Mouse (Mus musculus) retina, postnatal 7 days (tissue): ENCODE data around the gene Cyb5rl.

ENCODE experiments used
- DNase-seq: peaks from one replicate; pipeline ENCODE4 v3.0.0-alpha.2; 2012; ENCODE audit warnings: low read depth, low spot score

Gene Cyb5rl

DNA sequence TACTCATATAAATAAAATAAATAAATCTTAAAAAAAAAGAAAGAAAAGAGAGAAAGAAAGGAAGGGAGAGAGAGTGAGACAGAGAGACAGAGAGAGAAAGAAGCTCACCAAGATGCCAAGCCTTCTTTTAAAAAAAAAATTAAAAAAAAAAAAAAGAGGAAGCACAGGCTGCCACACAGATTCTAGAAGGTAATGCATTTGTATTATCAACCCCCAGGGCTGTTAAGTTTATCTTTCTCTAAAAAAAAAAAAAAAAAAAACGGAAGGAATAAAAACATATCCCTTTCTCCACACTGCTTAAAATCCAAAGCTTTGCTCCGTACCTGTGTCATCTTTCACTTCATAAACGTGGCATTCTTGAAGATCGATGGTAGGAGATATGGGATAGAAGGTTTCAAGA, 5.2 kb upstream of the Cyb5rl start:
- DNase-seq: no peak

DNA sequence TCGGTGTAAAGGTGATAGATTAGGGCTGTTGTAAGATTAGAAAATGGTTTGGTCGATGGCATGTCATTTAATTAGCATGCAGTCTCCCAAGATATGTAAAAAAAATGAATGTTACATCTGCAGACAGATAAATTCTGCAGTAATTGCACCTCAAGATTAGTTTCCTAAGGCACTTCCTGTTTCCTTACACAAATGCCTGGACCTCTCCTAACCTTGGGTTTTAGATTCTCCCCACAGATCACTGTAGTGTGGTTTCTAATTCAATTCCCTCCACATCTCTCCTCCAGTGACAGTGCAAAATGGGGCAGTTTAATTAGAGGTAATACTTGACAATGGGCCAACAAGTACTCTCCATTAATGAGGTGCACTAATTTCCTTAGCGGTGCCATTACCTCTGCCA, 3.6 kb upstream of the Cyb5rl start:
- no peak for DNase-seq

- DNase-seq: no peak
Observed at GRCm38 (mm10) chr4:107064394-107065098, 2.2 kb upstream of the Cyb5rl start.

DNA sequence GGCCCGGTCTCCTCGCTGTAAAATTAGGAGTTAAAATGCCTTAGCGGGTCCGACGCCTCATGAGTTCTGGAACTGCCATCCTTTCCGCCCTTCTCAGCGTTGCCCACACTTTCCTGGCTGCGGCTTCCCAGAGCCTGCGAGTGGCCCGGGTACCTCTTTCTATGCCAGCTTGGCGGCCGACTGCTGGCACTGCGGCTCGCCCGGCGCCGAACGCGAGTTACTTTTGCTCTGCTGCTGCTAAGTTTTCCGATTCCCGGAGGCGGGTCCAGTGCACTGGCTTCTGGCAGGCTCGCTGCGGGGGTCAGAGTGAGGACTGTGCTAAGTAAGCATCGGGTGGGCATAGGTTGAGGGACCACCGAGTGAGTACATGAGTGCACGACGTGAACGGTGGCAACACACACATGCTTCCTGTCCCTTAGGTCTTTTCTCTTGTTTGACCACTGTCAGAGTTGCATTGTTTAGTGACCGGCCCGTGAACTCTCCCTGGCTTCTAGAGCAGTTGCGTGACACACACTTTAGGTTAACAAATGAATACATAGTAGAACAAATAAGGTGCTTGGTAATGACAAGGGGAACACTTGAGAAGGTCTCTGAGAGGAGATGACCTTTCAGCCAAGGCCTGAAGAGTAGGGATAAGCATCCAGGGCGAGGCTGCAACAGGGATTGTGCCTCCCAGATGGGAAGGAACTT, 508 bp downstream of the Cyb5rl start:
- no peak for DNase-seq

GRCm38 (mm10) chr4:107072343-107072742, 5.6 kb downstream of the Cyb5rl start:
- DNase-seq: no peak

GRCm38 (mm10) chr4:107075456-107075855, 8.7 kb downstream of the Cyb5rl start:
- peak; percentile 71 for DNase-seq

DNA sequence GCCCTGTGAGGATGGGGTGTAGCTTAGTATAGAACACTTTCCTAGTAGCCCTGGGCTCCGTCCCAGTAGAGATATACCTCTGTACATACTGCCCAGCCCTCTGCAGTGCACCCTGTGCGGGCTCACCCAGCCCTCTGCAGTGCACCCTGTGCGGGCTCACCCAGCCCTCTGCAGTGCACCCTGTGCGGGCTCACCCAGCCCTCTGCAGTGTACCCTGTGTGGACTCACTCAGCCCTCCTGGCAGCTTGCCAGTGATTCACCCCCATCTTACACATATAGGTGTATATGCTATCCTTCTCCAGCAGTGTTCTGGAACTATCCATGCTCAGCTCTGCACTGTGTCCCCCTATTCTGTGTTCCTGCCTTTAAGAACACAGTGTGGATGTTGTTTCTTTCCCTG, 12.1 kb downstream of the Cyb5rl start:
- DNase-seq: no peak

DNA sequence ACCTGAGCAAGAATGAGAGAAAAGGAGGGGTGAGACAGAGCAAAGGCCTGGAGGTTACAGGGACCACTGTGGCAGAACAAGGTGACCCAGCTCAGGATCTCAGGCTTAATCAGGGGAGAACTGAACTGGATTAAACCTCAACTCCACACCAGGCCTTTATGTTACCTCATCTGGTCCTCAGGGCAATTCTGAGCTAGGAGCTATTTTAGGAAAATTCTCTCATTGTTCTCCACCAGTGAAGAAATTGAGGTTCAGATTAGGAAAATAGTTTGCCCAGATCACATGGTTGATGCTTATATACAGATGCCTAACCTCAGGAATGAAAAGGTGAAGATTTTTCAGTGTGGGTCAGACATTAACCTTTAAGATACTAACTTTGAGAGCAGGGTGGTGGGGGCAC, 12.9 kb downstream of the Cyb5rl start:
- no peak for DNase-seq

- DNase-seq: no peak
Observed at GRCm38 (mm10) chr4:107082185-107082584, 15.4 kb downstream of the Cyb5rl start.

DNA sequence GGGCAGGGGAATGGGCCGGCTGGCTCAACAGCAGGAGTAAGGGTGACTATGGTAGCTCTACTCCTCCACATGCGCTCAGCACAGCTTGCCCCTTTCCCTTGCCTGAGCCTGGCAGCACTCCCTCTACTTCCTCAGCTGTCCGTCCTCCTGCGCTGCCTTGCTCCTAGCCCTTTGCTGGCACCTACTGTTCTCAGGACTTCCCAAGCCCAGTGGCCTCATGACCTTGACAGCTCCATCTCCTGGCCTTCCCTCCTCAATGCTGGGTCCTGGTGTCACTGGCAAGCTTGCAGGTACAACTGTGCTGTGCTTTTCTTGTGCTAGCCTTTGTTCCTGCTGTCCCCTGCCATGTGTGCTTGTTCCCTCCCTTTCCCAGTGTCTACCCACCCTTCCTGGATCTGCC, 16.3 kb downstream of the Cyb5rl start:
- DNase-seq: no peak

DNA sequence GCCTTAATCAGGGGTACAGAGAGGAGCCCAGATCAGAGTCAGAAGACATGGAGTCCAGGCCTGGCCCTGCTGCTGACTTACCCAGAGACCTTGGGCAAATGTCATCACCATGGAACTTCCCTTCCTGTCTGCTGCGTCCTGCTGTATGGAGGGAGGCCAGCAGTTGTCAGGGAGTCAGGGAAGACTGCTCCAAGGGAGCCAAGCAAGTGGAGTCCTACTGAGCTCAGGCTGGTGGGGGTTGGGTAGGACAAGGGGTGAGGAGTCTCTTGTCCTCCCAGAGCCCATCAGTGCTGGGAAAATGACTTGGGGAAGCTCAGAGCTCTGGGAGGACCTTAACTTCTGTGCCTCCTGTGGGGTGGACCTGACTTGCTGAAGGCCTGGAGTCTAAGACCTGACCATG, 17.6 kb downstream of the Cyb5rl start:
- no peak for DNase-seq

DNA sequence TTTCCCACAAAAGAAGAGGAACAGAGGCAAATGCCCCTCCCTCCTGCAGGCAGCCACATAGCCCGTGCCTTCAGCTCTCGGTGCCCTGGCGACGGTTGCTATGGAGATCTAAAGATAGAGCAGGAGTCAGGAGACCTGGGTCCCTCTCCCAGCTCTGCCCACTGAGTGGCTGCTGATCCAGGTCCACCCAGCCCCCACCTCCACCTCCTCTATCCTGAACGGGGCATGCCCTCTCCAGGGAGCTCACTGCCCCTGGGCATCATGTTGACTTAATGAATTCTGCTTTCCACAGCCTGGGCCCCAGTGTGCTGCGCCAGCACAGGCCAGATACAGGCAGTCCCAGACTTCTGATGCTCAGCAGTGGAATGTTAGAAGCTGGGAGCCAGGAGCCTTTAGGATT, 18.1 kb downstream of the Cyb5rl start:
- peak; percentile 33 for DNase-seq

DNA sequence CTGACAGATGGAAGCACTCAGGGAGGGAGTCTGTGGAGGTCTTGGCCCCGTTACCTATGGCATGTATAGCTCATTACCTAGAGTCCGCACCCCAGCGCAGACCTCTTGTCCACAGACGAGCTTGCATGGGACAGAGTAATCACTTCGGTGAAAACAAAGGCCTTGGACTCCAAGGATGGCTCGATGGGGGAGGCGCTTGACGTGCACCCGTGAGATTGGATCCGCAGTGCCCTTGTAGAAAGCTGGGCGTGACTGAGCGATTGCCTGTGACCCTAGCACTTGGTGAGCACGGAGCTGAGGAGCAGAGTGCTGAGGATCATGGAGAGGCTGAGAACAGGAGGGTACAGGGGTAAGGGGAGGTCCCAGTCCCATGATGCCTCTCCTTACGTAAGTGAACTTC, 24.9 kb downstream of the Cyb5rl start:
- no peak for DNase-seq

DNA sequence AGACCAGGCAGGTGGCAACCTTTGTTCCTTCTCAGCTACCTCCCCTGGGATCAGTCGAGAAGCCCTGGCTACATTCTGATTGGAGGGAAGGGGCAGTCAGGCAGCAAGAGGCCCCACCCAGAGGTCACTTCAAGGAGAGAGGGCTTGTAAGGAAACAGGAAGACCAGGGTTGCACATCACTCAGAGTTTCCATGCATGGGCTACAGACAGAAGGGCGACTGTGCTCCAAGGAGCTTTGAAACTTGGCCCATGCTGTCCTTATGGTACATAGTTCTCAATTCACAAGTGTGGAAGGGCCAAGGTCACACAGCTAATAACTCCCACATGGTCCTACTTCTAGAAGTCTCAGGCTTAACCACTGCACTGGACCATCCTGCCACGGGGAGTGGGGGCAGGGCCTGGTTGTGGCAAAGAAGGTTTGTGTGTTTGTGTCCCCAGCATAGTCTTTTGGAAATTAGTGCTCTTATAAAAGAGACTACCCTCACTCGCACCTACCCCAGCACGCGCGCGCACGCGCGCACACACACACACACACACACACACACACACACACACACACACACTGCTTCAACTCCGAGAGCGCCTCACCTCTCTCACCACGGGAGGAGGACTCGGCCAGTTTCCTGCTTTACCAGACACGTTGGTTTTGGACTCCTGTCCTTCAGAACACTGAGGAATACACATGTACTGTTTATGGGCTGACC, 27.8 kb downstream of the Cyb5rl start:
- DNase-seq: no peak

DNA sequence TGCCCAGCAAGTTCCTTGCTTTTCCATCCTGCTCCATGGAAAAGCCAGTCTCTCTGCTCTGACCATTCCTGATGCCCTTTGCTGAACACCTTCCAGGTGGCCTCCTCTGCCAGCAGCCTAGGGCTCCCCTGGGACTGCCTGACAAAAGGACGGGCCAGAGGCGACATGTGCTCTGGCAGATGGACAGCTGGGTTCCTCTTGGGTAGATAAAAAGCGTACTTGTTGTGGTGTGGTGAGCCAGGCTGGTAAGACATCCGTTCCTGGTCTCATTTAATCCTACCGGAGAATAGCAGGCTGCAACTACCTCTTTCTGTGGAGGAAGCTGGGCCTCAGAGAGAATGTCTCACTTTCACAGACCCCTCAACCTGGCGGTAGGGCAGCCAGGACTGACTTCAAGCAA, 29.3 kb downstream of the Cyb5rl start:
- no peak for DNase-seq

DNA sequence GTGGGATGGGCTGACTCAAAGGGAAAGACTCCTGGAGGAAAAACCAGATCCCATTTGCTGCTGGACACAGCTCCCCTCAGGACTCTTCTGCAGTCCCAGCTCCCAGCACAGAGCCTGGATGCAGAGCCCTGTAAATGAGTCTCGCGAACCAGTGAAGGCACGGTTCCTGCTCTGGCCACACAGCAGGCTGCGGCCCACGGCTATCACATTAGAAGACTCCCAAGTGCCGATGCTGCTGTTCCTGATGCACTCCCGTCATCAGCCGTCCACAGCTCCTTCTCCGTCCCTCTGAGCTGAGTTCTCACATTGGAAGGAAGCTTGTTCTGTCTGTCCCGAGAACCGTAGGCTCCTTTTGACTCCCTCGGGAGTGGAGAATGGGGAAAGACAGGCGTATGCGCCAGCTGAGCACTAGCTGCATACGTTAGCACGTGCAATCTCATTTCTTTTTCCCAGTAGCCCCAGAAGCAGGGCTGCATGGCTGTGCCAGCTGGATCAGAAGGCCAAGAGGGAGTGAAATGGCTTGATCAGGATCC, 30.1 kb downstream of the Cyb5rl start, which contains the start of gene Cdcp2:
TSS of gene Cdcp2 (plus strand) at position 51 of the 533 bp plus-strand sequence.
- no peak for DNase-seq

DNA sequence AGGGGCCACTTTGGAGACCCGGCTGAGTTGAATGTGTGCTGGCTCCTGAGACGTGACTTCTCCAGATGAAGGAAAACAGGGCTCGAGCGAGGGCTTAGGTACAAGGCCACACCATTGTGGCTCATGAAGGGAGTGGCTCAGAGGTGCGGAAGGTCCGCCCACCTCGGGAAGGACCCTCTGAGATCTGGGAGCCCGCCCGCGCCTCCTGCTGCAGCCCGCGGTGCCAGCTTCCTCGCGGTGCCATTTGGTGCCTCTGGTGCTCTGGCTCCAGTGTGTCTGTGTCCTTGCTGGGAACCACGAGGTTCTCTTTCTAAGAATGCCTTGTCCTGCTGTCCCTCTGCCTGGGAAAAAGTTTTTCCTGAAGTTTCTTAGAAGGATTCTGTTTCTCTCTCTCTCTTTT, 31.1 kb downstream of the Cyb5rl start:
- no peak for DNase-seq

- DNase-seq: no peak
Observed at GRCm38 (mm10) chr4:107098375-107098774, 31.6 kb downstream of the Cyb5rl start.

GRCm38 (mm10) chr4:107098791-107099525, 32.2 kb downstream of the Cyb5rl start:
- DNase-seq: no peak

- DNase-seq: no peak
Observed at GRCm38 (mm10) chr4:107102220-107102619, 35.4 kb downstream of the Cyb5rl start.

DNA sequence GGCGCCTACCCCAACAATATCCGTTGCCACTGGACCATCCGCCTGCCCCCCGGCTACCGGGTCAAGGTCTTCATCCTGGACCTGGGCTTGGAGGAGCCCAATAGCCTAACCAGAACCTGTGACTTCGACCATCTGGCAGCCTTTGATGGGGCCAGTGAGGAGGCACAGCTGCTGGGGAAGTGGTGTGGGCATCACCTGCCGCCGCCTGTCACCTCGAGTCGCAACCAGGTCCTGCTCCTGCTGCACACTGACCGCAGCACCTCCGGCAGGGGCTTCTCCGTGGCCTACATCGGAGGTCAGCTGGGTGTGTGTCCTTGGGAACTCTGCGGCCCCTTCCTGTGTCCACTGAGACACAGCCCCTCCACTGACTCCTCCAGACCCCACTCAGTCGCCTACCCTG, 40.0 kb downstream of the Cyb5rl start:
- no peak for DNase-seq

GRCm38 (mm10) chr4:107108291-107108731, 41.5 kb downstream of the Cyb5rl start:
- DNase-seq: no peak
